Mouse (Mus musculus) intestine, postnatal 0 days (tissue): ENCODE data around the gene Nol10. TPM values are rescaled to one million over a fixed set of nuclear protein-coding genes. Genes with fewer than 3 reads are reported as not detected.

Experiments used
- ATAC-seq: fragments of 200-750 bp; cut with Nextera tagmentation; 2 replicates; pipeline ENCODE4 v1.8.0; 2017; ENCODE audit warnings: mild to moderate bottlenecking, moderate TSS enrichment, moderate library complexity
- H3K27ac ChIP-seq: fragments of 300-500 bp; sonication (generic); 2 replicates; pipeline ENCODE4 v1.5.1; 2014; ENCODE audit warnings: mild to moderate bottlenecking, low read depth, low read length, moderate library complexity
- H3K27me3 ChIP-seq: fragments of 300-500 bp; sonication (generic); replicated peaks from 2 replicates; pipeline ENCODE4 v1.6.1; 2014; ENCODE audit warnings: low read length, mixed read lengths; ENCODE audit not compliant: control insufficient read depth, insufficient read depth
- H3K36me3 ChIP-seq: fragments of 300-500 bp; sonication (generic); 2 replicates; pipeline ENCODE4 v1.6.1; 2014; ENCODE audit warnings: mild to moderate bottlenecking, moderate library complexity; ENCODE audit not compliant: control insufficient read depth, insufficient read depth
- H3K4me1 ChIP-seq: fragments of 300-500 bp; sonication (generic); replicated peaks from 2 replicates; pipeline ENCODE4 v1.6.1; 2014; ENCODE audit warnings: antibody characterized with exemption, low read length, mixed read lengths; ENCODE audit not compliant: control insufficient read depth, insufficient read depth
- H3K4me2 ChIP-seq: fragments of 300-500 bp; sonication (generic); replicated peaks from 2 replicates; pipeline ENCODE4 v1.6.1; 2014; ENCODE audit warnings: low read depth, mild to moderate bottlenecking, moderate library complexity
- H3K4me3 ChIP-seq: fragments of 300-500 bp; sonication (generic); 2 replicates; pipeline ENCODE4 v1.5.1; 2014; ENCODE audit warnings: low read depth, low read length
- H3K9ac ChIP-seq: fragments of 300-500 bp; sonication (generic); 2 replicates; pipeline ENCODE4 v1.6.1; 2014; ENCODE audit warnings: mild to moderate bottlenecking, low read depth, low read length
- H3K9me3 ChIP-seq: fragments of 300-500 bp; sonication (generic); 2 replicates; pipeline ENCODE4 v1.6.1; 2016; ENCODE audit warnings: mixed run types; ENCODE audit not compliant: control insufficient read depth
- CTCF ChIP-seq: sonication (generic); IDR thresholded peaks from 2 replicates; pipeline ENCODE4 v1.5.1; 2016; ENCODE audit warnings: low read depth, mild to moderate bottlenecking, control low read depth, antibody characterized with exemption, moderate library complexity
- WGBS: fragments of 180-500 bp; shearing (Covaris S2); extraction: QIAGEN DNeasy Blood & Tissue Kit; methylation state at CpG from one replicate; pipeline ENCODE4 v1.1.7; 2014; 5-methylcytosine and 5-hydroxymethylcytosine counted together
- polyA plus RNA-seq: library from polyadenylated mRNA; unstranded; fragments of >200 nt; fragmentation: Nextera tagmentation; extraction: Ambion mirVana; gene quantifications from 2 replicates; pipeline ENCODE4 v1.2.1, GENCODE M21; 2015

The Nol10 gene
- polyA plus RNA-seq, 1 experiment from 2014 or later, result 5.2 TPM

- ATAC-seq, result no peak
- no peaks in the 10 kb centered on the region for H3K9me3 ChIP-seq
- 75% methylated on average over 13 of the region's 13 CpGs for WGBS
- no peak for TF ChIP-seq CTCF
- no peak overlapping the region for H3K27ac ChIP-seq
- no peaks in the 10 kb centered on the region for H3K4me1 ChIP-seq
- no peaks in the 10 kb centered on the region for H3K36me3 ChIP-seq
- H3K27me3 ChIP-seq, result no peaks in the 10 kb centered on the region
- H3K4me2 ChIP-seq, result no peak overlapping the region
- H3K4me3 ChIP-seq, result no peak overlapping the region
- H3K9ac ChIP-seq, result no peak overlapping the region
Observed at GRCm38 (mm10) chr12:17393148-17393547, 44.9 kb downstream of the Nol10 start.

- Histone ChIP-seq H3K9ac (no peak overlapping the region), H3K27me3 (no peaks in the 10 kb centered on the region), H3K4me1 (no peaks in the 10 kb centered on the region), H3K36me3 (peaks cover 9% of the 10 kb centered on the region; the same call in 1 of the 2 replicates), H3K27ac (no peak overlapping the region), H3K4me3 (no peak overlapping the region), H3K9me3 (no peaks in the 10 kb centered on the region), H3K4me2 (no peak overlapping the region)
- 68% methylated on average over 2 of the region's 2 CpGs for WGBS
- TF ChIP-seq CTCF, result no peak
- ATAC-seq, result no peak
Observed at GRCm38 (mm10) chr12:17397150-17397549, 48.9 kb downstream of the Nol10 start.

DNA sequence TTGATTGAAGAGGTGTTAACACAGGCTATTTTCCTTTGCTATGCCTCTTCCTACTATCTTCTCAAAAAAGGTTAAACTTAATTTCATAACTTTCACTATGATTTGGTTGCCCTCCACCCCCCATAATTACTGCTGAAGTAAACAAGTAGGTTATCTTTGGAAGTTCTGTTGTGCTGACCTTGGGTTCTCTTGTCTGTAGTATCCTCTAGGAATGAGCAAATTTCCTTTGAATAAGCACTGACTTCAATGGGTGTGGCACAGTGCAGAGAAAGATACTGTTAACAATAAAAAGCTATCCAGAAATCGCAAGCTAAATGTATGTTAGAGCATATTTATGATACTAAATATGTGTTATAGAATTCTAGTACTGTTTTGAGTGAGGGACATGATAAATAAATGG is 53.2 kb downstream of the Nol10 start:
- 63% methylated on average over 1 of the region's 1 CpGs for WGBS
- TF ChIP-seq CTCF, result no peak
- no peak for ATAC-seq

DNA sequence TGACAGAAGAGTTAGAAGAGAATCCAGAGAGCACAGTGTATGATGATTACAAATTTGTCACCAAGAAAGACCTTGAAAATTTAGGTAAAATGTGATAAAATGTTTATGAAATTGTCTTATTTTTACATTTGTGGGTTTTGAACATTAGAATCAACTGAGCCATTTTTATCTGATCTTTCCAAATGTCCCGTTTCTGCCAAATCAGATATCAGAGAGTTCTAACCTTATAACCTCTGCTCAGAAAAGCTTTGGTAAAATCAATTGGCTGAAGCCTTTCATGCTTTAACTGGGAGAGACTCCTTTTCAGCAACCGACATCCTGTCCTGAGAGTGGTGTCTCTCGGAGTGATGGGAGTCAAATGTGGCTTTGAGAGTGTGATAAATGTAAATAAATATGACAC is 53.9 kb downstream of the Nol10 start:
- no peak for TF ChIP-seq CTCF
- Histone ChIP-seq H3K36me3 (peaks cover 20% of the 10 kb centered on the region), H3K27me3 (no peaks in the 10 kb centered on the region), H3K4me2 (no peak overlapping the region), H3K9ac (no peak overlapping the region), H3K27ac (no peak overlapping the region), H3K9me3 (no peaks in the 10 kb centered on the region), H3K4me1 (no peaks in the 10 kb centered on the region), H3K4me3 (no peak overlapping the region)
- no peak for ATAC-seq
- WGBS, result 74% methylated on average over 3 of the region's 3 CpGs

More for the DNA sequence above, 53.2 kb downstream of the Nol10 start:
- no peaks in the 10 kb centered on the region for H3K4me1 ChIP-seq
- H3K27ac ChIP-seq, result no peak overlapping the region
- H3K9ac ChIP-seq, result no peak overlapping the region
- peaks cover 20% of the 10 kb centered on the region for H3K36me3 ChIP-seq
- H3K9me3 ChIP-seq, result no peaks in the 10 kb centered on the region
- no peaks in the 10 kb centered on the region for H3K27me3 ChIP-seq
- H3K4me2 ChIP-seq, result no peak overlapping the region
- no peak overlapping the region for H3K4me3 ChIP-seq

DNA sequence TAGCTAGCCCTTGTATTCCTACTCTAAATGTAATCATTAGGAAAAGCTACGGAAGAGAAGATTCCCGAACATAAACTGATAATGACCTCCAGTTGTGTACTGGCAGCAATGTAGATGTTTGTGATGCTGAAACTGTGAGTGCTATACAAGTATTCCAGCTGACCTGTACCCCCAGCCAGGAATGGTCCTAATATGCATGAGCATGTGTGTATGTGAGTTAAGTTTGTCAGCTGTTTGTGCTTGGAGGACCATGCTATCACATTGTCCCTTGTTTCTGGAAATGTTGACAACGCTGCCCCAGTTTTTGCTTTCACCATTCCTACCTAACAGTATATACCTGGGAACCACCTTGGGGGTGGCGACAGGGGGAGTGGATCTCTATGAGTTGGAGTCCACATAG is 55.7 kb downstream of the Nol10 start:
- Histone ChIP-seq H3K4me3 (no peak overlapping the region), H3K4me1 (no peaks in the 10 kb centered on the region), H3K9me3 (no peaks in the 10 kb centered on the region), H3K9ac (no peak overlapping the region), H3K27ac (no peak overlapping the region), H3K27me3 (no peaks in the 10 kb centered on the region), H3K36me3 (peaks cover 35% of the 10 kb centered on the region), H3K4me2 (no peak overlapping the region)
- no peak for TF ChIP-seq CTCF
- 92% methylated on average over 4 of the region's 4 CpGs for WGBS
- no peak for ATAC-seq

DNA sequence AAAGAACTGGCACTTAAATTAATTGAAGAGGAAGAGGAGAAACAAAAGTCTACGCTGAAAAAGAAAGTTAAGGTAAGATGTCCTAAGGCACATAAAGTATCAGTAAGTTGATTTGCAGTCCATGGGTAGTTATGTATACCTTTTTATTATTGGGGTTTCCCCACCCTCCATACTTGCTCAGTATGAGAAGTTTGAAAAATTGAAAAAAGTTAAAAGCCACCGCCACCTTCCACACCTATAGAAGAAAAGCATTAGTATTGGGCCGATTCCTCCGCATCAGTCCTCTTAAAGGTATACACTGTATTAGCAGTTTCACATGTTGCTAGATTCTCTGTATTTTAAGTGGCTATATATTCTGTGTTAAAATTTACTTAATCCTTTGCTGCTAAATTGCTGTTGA is 58.6 kb downstream of the Nol10 start:
- no peak for TF ChIP-seq CTCF

DNA sequence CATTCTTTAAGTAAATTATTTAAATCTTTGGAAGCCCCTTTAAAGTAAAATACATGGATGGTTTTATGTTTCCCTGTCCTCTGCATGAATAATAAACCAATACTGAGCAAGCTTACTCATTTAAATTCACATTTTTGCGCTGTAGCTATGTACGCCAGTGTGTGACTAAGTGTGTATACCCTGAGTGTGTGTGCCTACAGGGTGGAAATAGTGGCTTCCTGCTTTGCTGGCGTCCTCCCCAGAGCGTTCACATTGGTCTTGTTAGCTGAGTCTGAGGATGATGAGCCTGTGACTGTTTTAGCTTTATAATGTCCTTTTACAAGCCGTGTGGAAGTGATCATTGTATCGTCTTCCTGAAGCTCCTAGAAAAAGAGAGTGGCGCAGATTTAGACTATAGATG is 60.1 kb downstream of the Nol10 start:
- TF ChIP-seq CTCF, result no peak
- H3K36me3 ChIP-seq, result peaks cover 25% of the 10 kb centered on the region
- H3K27ac ChIP-seq, result no peak overlapping the region
- 94% methylated on average over 7 of the region's 7 CpGs for WGBS
- H3K9me3 ChIP-seq, result no peaks in the 10 kb centered on the region
- H3K4me3 ChIP-seq, result no peak overlapping the region
- ATAC-seq, result no peak
- no peak overlapping the region for H3K4me2 ChIP-seq
- H3K27me3 ChIP-seq, result no peaks in the 10 kb centered on the region
- no peak overlapping the region for H3K9ac ChIP-seq
- H3K4me1 ChIP-seq, result no peaks in the 10 kb centered on the region

More for the DNA sequence above, 58.6 kb downstream of the Nol10 start:
- no peak overlapping the region for H3K4me3 ChIP-seq
- peaks cover 25% of the 10 kb centered on the region for H3K36me3 ChIP-seq
- 94% methylated on average over 4 of the region's 4 CpGs for WGBS
- H3K4me1 ChIP-seq, result no peaks in the 10 kb centered on the region
- no peaks in the 10 kb centered on the region for H3K27me3 ChIP-seq
- no peak overlapping the region for H3K4me2 ChIP-seq
- H3K27ac ChIP-seq, result no peak overlapping the region
- no peak overlapping the region for H3K9ac ChIP-seq
- H3K9me3 ChIP-seq, result no peaks in the 10 kb centered on the region
- ATAC-seq, result no peak
